Comparison of ENCODE assay signal across 16 mouse cellular contexts in genomic region chr1:169417979-169418664, GRCm38 (mm10).
A peak's percentile ranks its signal among the peaks of the same experiment; 100 is the strongest.
DNase-seq lines count a peak whose midpoint lies in the region; ATAC-seq and TF ChIP-seq lines count a peak whose summit lies in the region.
"Had no signal": no experiment of that assay in that cellular context is flagged by ENCODE, and none has a peak within 500 bp of the region (broad histone marks: within the 10 kb centered on the region; RNA-seq: fewer than 3 reads in every experiment).

No protein-coding gene starts in this region.

- no peaks in the 10 kb centered on the region for H3K27me3 ChIP-seq in limb, embryonic 11.5 days (ENCODE audit: control insufficient read depth, insufficient read depth, low read length)
- H3K27me3 ChIP-seq in thymus, adult 2 months (ENCODE audit: control insufficient read depth, insufficient read depth, low read length), result no peaks in the 10 kb centered on the region
- H3K27me3 ChIP-seq: forebrain, embryonic 13.5 days; heart, embryonic 12.5 days; liver, embryonic 15.5 days had no signal

- no peak overlapping the region for H3K4me3 ChIP-seq in limb, embryonic 11.5 days (ENCODE audit: low read depth, low read length)
- no peak overlapping the region for H3K4me3 ChIP-seq in thymus, adult 2 months (ENCODE audit: control insufficient read depth, insufficient read depth, low read length)
- H3K4me3 ChIP-seq: forebrain, embryonic 13.5 days; heart, embryonic 12.5 days; liver, embryonic 15.5 days had no signal

- no peaks in the 10 kb centered on the region for H3K4me1 ChIP-seq in limb, embryonic 11.5 days (ENCODE audit: control insufficient read depth, insufficient read depth, low read length)
- no peaks in the 10 kb centered on the region for H3K4me1 ChIP-seq in thymus, adult 2 months (replicated peaks; ENCODE audit: control insufficient read depth, insufficient read depth, low read length)
- H3K4me1 ChIP-seq: forebrain, embryonic 13.5 days; heart, embryonic 12.5 days; liver, embryonic 15.5 days had no signal

- H3K9me3 ChIP-seq in limb, embryonic 11.5 days (ENCODE audit: control insufficient read depth, low read length), result no peaks in the 10 kb centered on the region
- H3K9me3 ChIP-seq: forebrain, embryonic 13.5 days; liver, embryonic 15.5 days had no signal

- no peak overlapping the region for H3K9ac ChIP-seq in limb, embryonic 11.5 days (ENCODE audit: low read length)
- H3K9ac ChIP-seq: forebrain, embryonic 13.5 days; heart, embryonic 12.5 days; liver, embryonic 15.5 days had no signal

- 30% methylated on average over 10 of the region's 10 CpGs for WGBS in limb, embryonic 11.5 days
- WGBS in thymus, adult 2 months, result 90% methylated on average over 10 of the region's 10 CpGs

- TF ChIP-seq CTCF in thymus, adult 2 months (IDR thresholded peaks at IDR 0.05; ENCODE audit: borderline replicate concordance, control insufficient read depth, extremely low read depth, insufficient read depth, low read length, poor library complexity), result no peak

- DNase-seq in heart, adult 11 months, result peak; percentile 67
- DNase-seq in heart, adult 9 months (ENCODE audit: low spot score in 2 of 2), result no peak
- DNase-seq in adrenal gland, adult 8-10 months, result peak; percentile 31
- DNase-seq in embryo, embryonic 10.5 days (ENCODE audit: low spot score), result peak; percentile 10
- peak; percentile 30 for DNase-seq in limb, embryonic 11.5 days (ENCODE audit: low spot score)
- DNase-seq in right cerebral cortex, postnatal 36 days (ENCODE audit: low spot score in 2 of 2), result no peak
- no peak for DNase-seq in thymus, adult 2 months
- DNase-seq in T-cell, adult 2 months (ENCODE audit: low spot score), result no peak
- DNase-seq: cerebellum, adult 11-12 months; cerebellum, postnatal 36 days; layer of hippocampus, postnatal 36 days; left cerebral cortex, postnatal 4 days; thymus, adult 18-20 months had no signal

- no peak for TF ChIP-seq POLR2A in thymus, adult 2 months (IDR thresholded peaks at IDR 0.05; ENCODE audit: control insufficient read depth, extremely low read depth, insufficient read depth, low read length, poor library complexity)

- H3K4me2 ChIP-seq in limb, embryonic 11.5 days (ENCODE audit: low read depth, severe bottlenecking), result no peak overlapping the region
- H3K4me2 ChIP-seq: forebrain, embryonic 13.5 days; heart, embryonic 12.5 days; liver, embryonic 15.5 days had no signal

- H3K36me3 ChIP-seq in limb, embryonic 11.5 days (ENCODE audit: control insufficient read depth, insufficient read depth, low read length), result no peaks in the 10 kb centered on the region
- no peaks in the 10 kb centered on the region for H3K36me3 ChIP-seq in thymus, adult 2 months (ENCODE audit: control insufficient read depth, insufficient read depth, low read length)
- H3K36me3 ChIP-seq: heart, embryonic 12.5 days; liver, embryonic 15.5 days had no signal

- no peak overlapping the region for H3K27ac ChIP-seq in limb, embryonic 11.5 days (replicated peaks; ENCODE audit: low read depth, low read length)
- no peak overlapping the region for H3K27ac ChIP-seq in thymus, adult 2 months (ENCODE audit: control insufficient read depth, insufficient read depth, low read length)
- H3K27ac ChIP-seq: forebrain, embryonic 13.5 days; liver, embryonic 15.5 days had no signal

- no peak for ATAC-seq in limb, embryonic 11.5 days (ENCODE audit: insufficient number of reproducible peaks, low FRiP score, low TSS enrichment, low read depth)
- ATAC-seq: forebrain, embryonic 13.5 days had no signal

Comparison
In these comparisons a context has a peak if more than half of its experiments do, and no peak if none do; other contexts are left out.
1. DNase-seq: peak in heart, adult 11 months (single experiment), adrenal gland, adult 8-10 months (single experiment), embryo, embryonic 10.5 days (single experiment) and limb, embryonic 11.5 days (single experiment); none in heart, adult 9 months (0 of 2), right cerebral cortex, postnatal 36 days (0 of 2), thymus, adult 2 months (single experiment) and T-cell, adult 2 months (single experiment).